Mouse (Mus musculus) left cerebral cortex, postnatal 10 days (tissue): ENCODE data around the gene Nexn. TPM values are rescaled to one million over a fixed set of nuclear protein-coding genes. Genes with fewer than 3 reads are reported as not detected.
"Not testable (repeated sequence)": the region's sequence is repeated elsewhere in the genome, so short reads cannot be mapped to it uniquely, and the experiment has no call there.

Experiments
- DNase-seq, 2 experiments: peaks; one replicate each; pipeline ENCODE4 v3.0.0; 2021 to 2022; ENCODE audit warnings: low spot score in 2 of 2, mixed read lengths in 1 of 2; ENCODE audit errors: extremely low spot score in 1 of 2
- intact Hi-C: fragments of 180-260 bp; cut with DNase I; formaldehyde crosslinking; loops from one replicate; pipeline ENCODE4 v1.15.1; 2025
- total RNA-seq, 2 experiments: library from RNA; stranded (reverse); gene quantifications; 2 replicates each; pipeline ENCODE4 v1.2.3; 2021

Nexn gene
- 1 to 10 TPM; 2.8 to 3.8 TPM for total RNA-seq

GRCm38 (mm10) chr3:152266036-152266421 lies at the start of gene Nexn:
Gene Nexn (minus strand): TSS chr3:152266350.
- no peak for DNase-seq
- intact Hi-C loops = no loop called here

- intact Hi-C loops = no loop called here
- DNase-seq = peak; percentile 52 to 89
Observed at GRCm38 (mm10) chr3:152315613-152316012, 49.5 kb upstream of the Nexn start.

- DNase-seq, intact Hi-C loops: not testable (repeated sequence)
Observed at GRCm38 (mm10) chr3:152314666-152315065, 48.5 kb upstream of the Nexn start.

- intact Hi-C loops = no loop called here
Observed at GRCm38 (mm10) chr3:152309250-152309645, 43.1 kb upstream of the Nexn start.

GRCm38 (mm10) chr3:152308485-152309249 lies 42.5 kb upstream of the Nexn start:
- no peak for DNase-seq
- intact Hi-C loops = no loop called here

More at GRCm38 (mm10) chr3:152309250-152309645, 43.1 kb upstream of the Nexn start:
- no peak for DNase-seq

GRCm38 (mm10) chr3:152305971-152306370 lies 39.8 kb upstream of the Nexn start:
- DNase-seq = no peak
- intact Hi-C loops = no loop called here

- DNase-seq = no peak
- intact Hi-C loops = no loop called here
Observed at GRCm38 (mm10) chr3:152305080-152305479, 38.9 kb upstream of the Nexn start.

- intact Hi-C loops = no loop called here
- peak in 1 of 2 experiments; percentile 10 for DNase-seq
Observed at GRCm38 (mm10) chr3:152304093-152304815, 38.1 kb upstream of the Nexn start.

GRCm38 (mm10) chr3:152302991-152303390 lies 36.8 kb upstream of the Nexn start:
- intact Hi-C loops = no loop called here
- DNase-seq = no peak

- DNase-seq = no peak
- intact Hi-C loops = no loop called here
Observed at GRCm38 (mm10) chr3:152300376-152301337, 34.5 kb upstream of the Nexn start.

GRCm38 (mm10) chr3:152295896-152296295 lies 29.7 kb upstream of the Nexn start:
- DNase-seq = no peak
- intact Hi-C loops = no loop called here

- no peak for DNase-seq
- intact Hi-C loops = no loop called here
Observed at GRCm38 (mm10) chr3:152294400-152294799, 28.2 kb upstream of the Nexn start.

GRCm38 (mm10) chr3:152293530-152294181 lies 27.5 kb upstream of the Nexn start:
- intact Hi-C loops = no loop called here
- DNase-seq = no peak

GRCm38 (mm10) chr3:152291895-152292294 lies 25.7 kb upstream of the Nexn start:
- intact Hi-C loops = no loop called here
- no peak for DNase-seq

GRCm38 (mm10) chr3:152290175-152290798 lies 24.1 kb upstream of the Nexn start:
- intact Hi-C loops = no loop called here
- DNase-seq = no peak

GRCm38 (mm10) chr3:152288740-152289139 lies 22.6 kb upstream of the Nexn start:
- no peak for DNase-seq
- intact Hi-C loops = no loop called here

- intact Hi-C loops = no loop called here
- DNase-seq = no peak
Observed at GRCm38 (mm10) chr3:152288276-152288675, 22.1 kb upstream of the Nexn start.

- no peak for DNase-seq
- intact Hi-C loops = no loop called here
Observed at GRCm38 (mm10) chr3:152287810-152288209, 21.7 kb upstream of the Nexn start.
